Mouse (Mus musculus): Measurements from ENCODE around the gene Trim9. TPM values are rescaled to one million over a fixed set of nuclear protein-coding genes. Genes with fewer than 3 reads are reported as not detected.

Trim9 gene
- not detected in 2 replicates for total RNA-seq (2015; ENCODE audit: low replicate concordance)
- not detected in 2 replicates for total RNA-seq (2017; ENCODE audit: low replicate concordance)

DNA sequence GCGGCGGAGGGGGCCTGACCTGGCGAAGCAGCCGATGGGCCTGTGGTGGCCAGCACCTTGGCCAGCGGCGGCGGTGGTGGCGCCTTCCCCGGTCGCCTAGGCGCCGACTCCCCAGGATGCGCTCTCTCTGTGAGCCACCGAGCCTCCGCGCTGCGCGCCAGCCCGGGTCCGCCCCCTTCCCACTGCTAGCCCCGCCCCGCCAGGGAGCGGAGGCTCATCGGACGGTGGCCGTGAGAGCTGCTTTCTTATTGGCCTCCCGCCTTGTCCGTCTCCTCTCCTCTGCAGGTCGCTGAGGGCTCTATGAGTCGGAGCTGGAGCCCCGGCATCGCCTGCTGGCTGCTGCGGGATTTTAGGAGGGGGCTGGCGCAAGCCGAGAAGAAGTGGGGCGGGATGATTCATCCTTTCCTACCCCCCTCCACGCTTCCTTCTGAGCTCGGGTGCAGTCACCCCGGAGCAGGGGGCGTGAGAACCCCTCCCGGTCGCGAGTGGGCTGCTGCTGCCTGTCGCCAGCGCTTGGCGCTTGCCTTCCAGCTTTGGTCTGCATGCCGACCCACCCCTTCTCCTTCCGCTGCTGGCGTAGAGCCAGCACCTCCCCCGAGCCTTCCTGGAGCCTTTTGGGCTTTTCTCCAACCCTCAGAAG, at the start of gene Trim9:
Gene Trim9 (minus strand): TSS at position 413 of the 640 bp plus-strand sequence.
- ATAC-seq (replicated peaks; ENCODE audit: low FRiP score, poor library complexity, severe bottlenecking), result peak; percentile 84

DNA sequence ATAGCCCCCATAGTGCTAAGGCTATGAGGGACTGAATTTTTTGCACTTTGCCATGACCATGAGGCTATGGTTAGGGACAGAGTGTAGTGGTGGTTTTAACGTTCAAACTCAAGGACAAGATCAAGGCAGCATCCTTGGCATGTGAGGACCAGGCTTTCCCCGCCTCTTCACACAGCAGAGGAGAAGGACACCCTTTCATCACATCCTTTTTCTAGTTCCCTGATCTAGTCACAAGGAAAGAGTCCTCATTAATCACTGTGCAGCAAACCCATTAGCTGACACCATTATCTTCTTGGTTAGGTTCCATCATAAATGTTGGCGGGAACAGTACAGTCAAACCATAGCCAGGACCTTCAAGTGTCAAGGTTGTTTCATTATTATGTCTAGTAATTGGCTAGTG, 47.6 kb upstream of the Trim9 start:
- no peak for ATAC-seq (replicated peaks; ENCODE audit: low FRiP score, poor library complexity, severe bottlenecking)

GRCm38 (mm10) chr12:70391236-70391635, 43.8 kb upstream of the Trim9 start:
- ATAC-seq (replicated peaks; ENCODE audit: low FRiP score, poor library complexity, severe bottlenecking), result no peak

DNA sequence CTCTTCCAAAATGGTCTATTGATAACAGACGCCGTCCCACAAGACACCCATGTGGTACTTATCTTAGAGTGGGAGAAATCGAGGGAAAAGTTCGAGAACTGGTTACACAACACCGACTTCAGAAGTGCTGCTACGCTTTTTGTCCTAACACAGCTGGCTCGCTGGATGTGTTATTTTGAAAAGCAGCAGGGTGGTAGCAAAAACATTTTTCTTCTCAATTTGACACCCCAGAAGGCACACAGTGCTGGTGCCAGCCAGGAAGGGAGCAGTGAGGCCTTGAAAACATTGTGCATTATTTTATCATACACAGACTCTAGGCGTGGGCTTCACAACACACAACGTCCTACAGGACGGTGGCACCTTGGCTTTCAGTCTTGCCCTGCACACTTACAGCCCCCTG, 27.6 kb upstream of the Trim9 start:
- ATAC-seq (replicated peaks; ENCODE audit: low FRiP score, poor library complexity, severe bottlenecking), result no peak

DNA sequence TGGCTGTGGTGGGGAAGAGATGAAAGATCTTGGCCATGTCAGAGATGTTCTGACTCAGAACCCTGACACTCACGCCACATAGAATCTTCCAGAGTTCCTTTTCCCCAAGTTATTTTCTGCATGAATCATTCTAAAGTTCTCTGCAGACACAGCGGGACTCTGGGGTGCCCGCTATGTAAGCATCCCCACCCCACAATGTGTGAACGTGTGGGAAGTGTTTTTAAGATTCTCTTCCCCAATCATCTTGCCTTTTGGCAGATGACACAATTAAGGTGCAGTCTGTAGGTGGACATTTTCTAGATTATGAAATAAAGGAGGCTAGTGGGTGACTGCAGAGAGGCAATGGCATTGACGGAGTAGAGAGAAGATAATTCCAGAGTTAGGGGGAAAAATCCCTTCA, 25.5 kb upstream of the Trim9 start:
- ATAC-seq (replicated peaks; ENCODE audit: low FRiP score, poor library complexity, severe bottlenecking), result no peak

DNA sequence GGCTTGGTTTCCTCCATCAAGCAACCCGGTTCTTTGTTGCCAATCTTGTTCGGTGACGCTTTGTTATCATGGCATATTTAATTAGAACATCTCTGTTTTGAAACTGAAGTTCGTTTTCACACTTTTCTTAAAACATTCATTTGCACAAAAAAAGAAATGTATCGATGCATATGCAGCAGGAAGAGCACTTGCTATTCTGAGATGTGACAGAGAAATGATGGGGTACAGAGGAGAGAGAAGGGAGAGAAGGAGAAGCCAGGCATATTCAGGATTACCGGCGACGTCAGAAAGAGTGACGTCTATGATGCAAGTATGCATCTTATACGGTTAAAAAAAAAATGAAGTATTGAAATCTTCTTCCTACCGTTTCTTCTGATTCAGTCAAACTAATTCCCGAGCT, 21.9 kb upstream of the Trim9 start:
- no peak for ATAC-seq (replicated peaks; ENCODE audit: low FRiP score, poor library complexity, severe bottlenecking)

GRCm38 (mm10) chr12:70368820-70369219, 21.4 kb upstream of the Trim9 start:
- ATAC-seq (replicated peaks; ENCODE audit: low FRiP score, poor library complexity, severe bottlenecking), result no peak

GRCm38 (mm10) chr12:70367326-70368248, 20.2 kb upstream of the Trim9 start:
- ATAC-seq (replicated peaks; ENCODE audit: low FRiP score, poor library complexity, severe bottlenecking), result no peak

DNA sequence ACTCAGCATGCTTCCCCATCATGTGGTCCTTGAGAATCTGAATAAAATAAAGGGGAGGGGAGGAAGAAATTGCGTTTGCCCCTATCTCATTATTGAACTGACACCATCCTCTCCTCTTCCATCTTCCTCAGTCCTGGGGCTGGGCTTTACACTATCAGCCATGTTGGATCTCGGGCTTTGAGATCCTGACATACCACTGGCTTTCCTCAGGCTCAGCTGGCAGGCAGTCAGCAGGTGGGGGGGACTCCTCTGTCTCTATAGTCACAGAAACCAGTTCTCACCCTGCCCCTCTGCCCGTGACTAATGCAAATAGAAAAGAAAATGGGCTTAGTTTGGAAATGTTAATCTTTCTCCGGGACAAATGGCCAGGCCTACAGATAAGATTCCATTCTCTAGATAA, 15.6 kb upstream of the Trim9 start:
- ATAC-seq (replicated peaks; ENCODE audit: low FRiP score, poor library complexity, severe bottlenecking), result no peak

DNA sequence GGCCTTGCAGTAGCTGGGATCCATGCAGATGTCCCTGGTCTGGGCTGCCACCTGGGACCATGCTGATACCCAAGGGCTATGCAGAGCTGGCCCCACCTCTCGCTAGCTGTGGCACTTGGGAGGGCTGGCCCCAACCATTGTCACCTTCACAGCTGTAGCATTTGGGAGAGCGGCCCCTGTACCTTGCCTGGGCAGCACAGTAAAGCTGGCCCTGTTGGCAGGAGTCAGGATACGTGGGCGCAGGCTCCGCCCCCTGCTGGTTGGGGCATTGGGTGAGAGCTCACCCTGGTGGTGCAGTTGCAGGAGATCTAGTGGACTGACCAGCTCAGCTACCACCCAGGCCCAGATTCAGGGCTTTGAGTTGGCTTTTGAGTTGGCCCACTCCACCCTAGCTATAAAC, 12.9 kb upstream of the Trim9 start:
- ATAC-seq (replicated peaks; ENCODE audit: low FRiP score, poor library complexity, severe bottlenecking), result 0 out of 2 replicates have a peak, but pooled peaks have one; percentile 52

DNA sequence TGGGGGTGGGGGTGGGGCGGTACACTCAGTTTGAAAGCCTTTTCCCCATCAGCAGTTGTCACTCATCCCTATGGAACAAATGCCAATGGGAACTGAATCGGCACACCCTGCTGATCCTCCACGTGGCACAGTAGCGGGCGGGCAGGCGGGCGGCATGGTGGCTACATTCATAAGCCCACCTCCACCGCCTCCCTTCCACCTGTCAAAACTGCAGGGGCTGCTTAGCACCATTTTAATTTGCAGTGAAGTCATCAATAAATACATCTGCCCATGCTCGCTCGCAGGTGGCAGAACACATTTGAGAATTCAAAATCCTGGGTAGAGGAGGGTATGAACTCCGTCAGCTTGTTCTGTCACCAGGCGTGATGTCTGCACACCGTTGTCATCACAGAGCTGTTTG, 12.0 kb upstream of the Trim9 start:
- no peak for ATAC-seq (replicated peaks; ENCODE audit: low FRiP score, poor library complexity, severe bottlenecking)

DNA sequence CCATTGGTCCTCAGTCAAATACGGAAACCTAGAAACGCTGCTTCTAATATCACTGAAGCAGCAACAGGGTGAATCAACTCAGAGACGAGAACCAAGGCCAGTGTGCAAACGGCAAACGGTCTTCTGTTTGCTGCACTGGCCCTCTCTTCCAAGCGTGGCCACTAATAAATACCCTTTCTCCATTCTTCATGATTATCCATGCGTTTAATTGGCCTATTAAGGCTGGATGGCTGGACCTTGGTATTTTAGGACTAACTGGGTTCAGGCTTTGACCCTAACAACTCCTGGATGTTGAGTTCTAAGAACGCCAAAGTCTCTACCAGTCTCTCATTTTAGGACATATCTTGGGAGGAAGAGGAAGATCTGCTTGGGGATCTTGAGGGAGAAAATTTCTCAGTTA, 7.5 kb upstream of the Trim9 start:
- ATAC-seq (replicated peaks; ENCODE audit: low FRiP score, poor library complexity, severe bottlenecking), result no peak

- no peak for ATAC-seq (replicated peaks; ENCODE audit: low FRiP score, poor library complexity, severe bottlenecking)
Measured at GRCm38 (mm10) chr12:70350490-70350889, 3.1 kb upstream of the Trim9 start.

DNA sequence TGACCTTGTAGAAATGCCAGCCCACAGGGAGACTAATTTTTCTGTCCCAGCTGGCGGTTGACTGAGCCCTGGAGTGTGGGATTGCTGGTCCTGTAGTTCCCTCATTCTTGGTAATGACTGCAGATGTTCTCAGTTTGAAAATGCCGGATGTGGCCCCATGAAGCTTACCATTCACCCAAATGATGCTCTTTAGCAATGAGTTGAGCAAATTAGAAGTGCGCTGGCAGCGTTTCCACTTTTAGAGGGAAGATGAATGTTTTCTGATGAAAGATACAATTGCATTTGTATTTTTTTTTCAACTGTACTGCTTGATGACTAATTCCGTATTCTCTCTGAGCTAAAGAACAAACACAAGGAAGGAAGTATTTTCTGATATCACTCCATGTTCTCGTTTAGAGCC, 2.4 kb upstream of the Trim9 start:
- ATAC-seq (replicated peaks; ENCODE audit: low FRiP score, poor library complexity, severe bottlenecking), result no peak

DNA sequence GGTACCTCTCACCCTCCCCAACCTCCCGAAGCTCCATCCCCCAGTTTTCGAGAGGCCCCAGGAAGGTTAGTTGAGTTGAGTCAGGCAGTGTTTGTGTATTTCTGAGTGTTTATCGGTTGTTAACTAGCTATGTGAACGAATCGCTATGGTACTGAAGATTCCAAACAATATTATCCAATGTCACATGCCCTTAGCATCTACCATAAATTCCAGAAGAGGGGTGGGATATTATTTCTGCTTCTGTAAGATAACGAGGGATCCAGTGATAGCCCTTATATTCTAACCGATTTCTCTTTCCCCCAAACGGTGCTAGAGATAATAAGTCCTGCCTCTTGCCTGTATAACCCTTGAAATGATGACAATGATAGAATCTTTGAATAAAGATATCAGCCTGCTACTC, 612 bp upstream of the Trim9 start:
- no peak for ATAC-seq (replicated peaks; ENCODE audit: low FRiP score, poor library complexity, severe bottlenecking)

GRCm38 (mm10) chr12:70346139-70347026, 1.0 kb downstream of the Trim9 start:
- ATAC-seq (replicated peaks; ENCODE audit: low FRiP score, poor library complexity, severe bottlenecking), result no peak

DNA sequence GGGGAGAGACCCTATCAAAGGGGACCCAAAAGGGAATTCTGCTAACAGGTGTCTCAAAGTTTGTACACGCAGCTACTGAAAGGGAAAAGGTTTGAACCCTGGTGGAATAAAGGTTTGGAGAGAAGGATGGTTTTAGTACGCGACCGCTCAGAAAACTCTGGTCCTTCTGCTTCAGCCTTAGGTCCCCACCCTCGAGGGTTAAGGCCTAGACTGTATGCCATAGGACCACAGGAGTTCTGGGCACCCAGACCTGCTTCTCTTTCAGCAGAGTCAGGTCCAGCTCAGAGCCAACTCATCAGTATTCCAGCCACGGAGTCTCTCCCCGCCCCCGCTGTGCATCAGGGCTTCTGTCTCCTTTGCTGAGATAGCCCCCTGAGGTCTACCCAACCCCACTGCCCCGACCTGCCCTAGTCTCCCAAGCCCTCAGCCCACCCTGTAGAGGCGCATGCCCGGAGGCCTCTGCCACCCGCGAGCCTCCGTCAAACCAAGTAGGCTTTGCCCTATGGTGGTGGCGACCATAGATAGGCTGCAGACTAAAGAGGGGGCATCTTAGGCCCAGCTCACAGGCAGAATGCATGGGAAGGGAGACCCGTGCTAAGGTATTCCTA, 1.8 kb downstream of the Trim9 start:
- ATAC-seq (replicated peaks; ENCODE audit: low FRiP score, poor library complexity, severe bottlenecking), result no peak

DNA sequence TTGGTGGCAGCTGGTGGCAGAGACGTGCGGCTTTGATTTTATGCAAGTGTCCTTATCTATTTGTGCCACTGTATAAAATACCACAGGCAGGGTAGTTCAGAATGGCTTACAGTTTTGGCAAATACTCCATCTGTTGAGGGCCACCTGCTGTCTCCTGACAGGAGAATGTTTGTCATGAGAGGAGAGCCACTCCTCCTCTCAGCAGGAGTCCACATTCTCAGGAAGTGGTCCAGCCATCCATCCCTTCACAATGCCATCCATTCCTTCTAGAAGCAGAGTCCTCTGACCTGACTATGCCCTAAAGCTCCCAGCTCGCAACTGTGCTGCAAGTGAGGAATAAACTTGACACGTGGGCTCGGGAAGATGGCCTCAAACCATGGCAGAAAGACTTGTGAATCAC, 12.2 kb downstream of the Trim9 start:
- no peak for ATAC-seq (replicated peaks; ENCODE audit: low FRiP score, poor library complexity, severe bottlenecking)

- ATAC-seq (replicated peaks; ENCODE audit: low FRiP score, poor library complexity, severe bottlenecking), result no peak
Measured at GRCm38 (mm10) chr12:70333253-70333805, 14.1 kb downstream of the Trim9 start.

All from erythroid progenitor cell, adult 5-6 weeks (primary cell).